Mouse (Mus musculus) CD8-positive naive resting alpha-beta T cell, adult 57 days (primary cell): Measurements from ENCODE around the gene Cebpz. TPM values are rescaled to one million over a fixed set of nuclear protein-coding genes. Genes with fewer than 3 reads are reported as not detected.

Experiments
- total RNA-seq: library from RNA; stranded (reverse); gene quantifications from one replicate; pipeline ENCODE4 v1.2.4, GENCODE M21; 2023

The Cebpz gene
- 94.3 TPM for total RNA-seq

GRCm38 (mm10) chr17:78936466-78937228 lies at the start of gene Cebpz, which contains the start of gene Ndufaf7:
Gene Cebpz (minus strand): TSS chr17:78937066.
Gene Ndufaf7 (plus strand): TSS chr17:78937136.

GRCm38 (mm10) chr17:78916369-78916813 lies 20.5 kb downstream of the Cebpz start, which contains the start of gene Cebpzos:
Gene Cebpzos (plus strand): TSS chr17:78916500.

GRCm38 (mm10) chr17:78906892-78907291 lies 30.0 kb downstream of the Cebpz start, which contains the start of gene Sult6b1:
Gene Sult6b1 (minus strand): TSS chr17:78906992.

GRCm38 (mm10) chr17:78882401-78883112 lies 54.3 kb downstream of the Cebpz start, which contains the start of gene Eif2ak2:
Gene Eif2ak2 (minus strand): TSS chr17:78882573.

Other genes with a start within 250 kb of the Cebpz start
- 29.0 TPM for gene Strn, start 199.9 kb downstream of the Cebpz start, total RNA-seq
- gene Heatr5b, start 101.7 kb downstream of the Cebpz start, total RNA-seq, result 32.7 TPM
- gene Gpatch11, start 101.5 kb downstream of the Cebpz start, total RNA-seq, result 25.9 TPM
- 19.8 TPM for gene Eif2ak2, start 54.5 kb downstream of the Cebpz start, total RNA-seq
- gene Sult6b1, start 30.1 kb downstream of the Cebpz start, total RNA-seq, result not detected
- 8.8 TPM for gene Cebpzos, start 20.6 kb downstream of the Cebpz start, total RNA-seq
- 22.4 TPM for gene Ndufaf7, start 70 bp upstream of the Cebpz start, total RNA-seq
- 51.2 TPM for gene Prkd3, start 83.8 kb upstream of the Cebpz start, total RNA-seq
- 3.9 TPM for gene Qpct, start 114.8 kb upstream of the Cebpz start, total RNA-seq